Mouse (Mus musculus) cerebellum, postnatal 14 days (tissue): ENCODE measurements at regions not wholly inside any gene's neighbourhood (a gene's known extent, or its start where the extent isn't known, plus 50 kb on each side); places are given as distances from the start of the nearest gene placed in this dataset.
A peak's percentile ranks its signal among the peaks of the same experiment; 100 is the strongest.
"Not testable (repeated sequence)": the region's sequence is repeated elsewhere in the genome, so short reads cannot be mapped to it uniquely, and the experiment has no call there.

ENCODE experiments used
- DNase-seq, 2 experiments: peaks; one replicate each; pipeline ENCODE4 v3.0.0; 2021; ENCODE audit warnings: mixed read lengths in 2 of 2

- no peak for DNase-seq
Observed at GRCm38 (mm10) chrX:68486585-68486984, 191.8 kb upstream of the Fmr1 start.

- not testable (repeated sequence) for DNase-seq
Observed at GRCm38 (mm10) chrX:68492052-68492451, 186.3 kb upstream of the Fmr1 start.

DNA sequence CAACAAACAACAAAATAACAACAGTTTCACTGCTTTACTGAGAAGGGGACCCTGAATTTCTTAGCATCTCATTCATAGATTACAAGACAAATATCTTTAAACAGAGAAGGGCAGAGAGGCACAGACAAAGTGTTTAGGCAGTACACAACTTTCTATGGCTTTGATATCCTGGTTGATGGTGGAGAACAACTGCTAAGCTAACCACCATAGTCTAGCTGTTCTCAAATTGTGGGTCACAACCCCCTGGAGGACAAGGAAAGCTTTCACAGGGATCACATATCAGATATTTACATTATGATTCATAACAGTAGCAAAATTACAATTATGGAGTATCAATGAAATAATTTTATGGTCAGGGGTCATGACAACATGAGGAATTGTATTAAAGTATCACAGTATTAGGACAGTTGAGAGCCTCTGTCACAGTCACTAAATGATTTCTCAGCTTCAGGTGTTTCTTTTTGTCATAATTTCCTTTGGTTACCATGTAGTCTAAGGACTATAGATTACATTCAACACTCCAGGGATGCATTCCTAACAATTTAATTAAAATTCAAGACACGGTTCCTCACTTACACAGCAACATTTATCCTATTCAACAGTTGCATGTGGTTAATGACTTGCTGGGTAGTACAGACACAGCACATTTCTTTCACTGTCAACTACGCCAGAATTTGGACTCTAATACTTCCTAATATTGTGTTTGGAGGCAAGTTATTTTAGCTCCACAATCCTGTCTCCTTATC, 183.8 kb upstream of the Fmr1 start:
- DNase-seq = no peak

DNA sequence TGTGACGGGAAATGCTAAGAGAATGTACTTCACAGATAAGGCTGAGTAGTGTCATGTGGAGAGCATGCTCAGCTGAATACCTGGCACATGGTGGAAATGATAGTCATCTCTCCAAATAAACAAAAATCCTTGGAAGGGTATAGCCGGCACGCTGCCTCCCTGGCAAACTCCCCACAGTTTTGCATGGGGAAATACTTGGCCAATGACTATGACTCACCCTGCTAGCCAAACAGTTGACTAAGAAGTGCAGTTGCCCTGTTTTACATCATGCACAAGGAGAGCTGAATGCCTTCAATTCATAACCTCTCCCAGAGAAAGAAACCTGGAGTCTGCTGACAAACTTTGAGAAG, 183.2 kb upstream of the Fmr1 start:
- DNase-seq = peak; percentile 84 to 89

DNA sequence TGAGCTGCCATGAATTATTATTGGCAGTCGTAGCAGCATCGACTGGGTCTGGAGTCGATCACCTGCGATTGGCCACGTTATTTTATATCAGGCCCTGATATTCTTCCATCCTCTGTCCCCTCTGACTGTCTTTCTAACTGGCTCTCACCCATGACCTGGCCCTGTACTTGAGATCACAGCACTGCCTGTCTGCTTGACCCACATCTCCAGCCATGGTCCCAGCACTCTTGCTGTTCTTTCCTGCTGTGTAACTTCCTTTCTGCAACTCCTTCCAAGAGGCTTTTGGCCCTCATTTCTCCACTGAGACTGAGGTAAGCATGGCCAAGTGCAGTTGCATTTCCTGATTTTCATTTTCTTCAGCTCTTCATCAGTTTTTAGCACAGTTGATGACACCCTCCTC, 182.6 kb upstream of the Fmr1 start:
- DNase-seq = peak; percentile 37 to 74

DNA sequence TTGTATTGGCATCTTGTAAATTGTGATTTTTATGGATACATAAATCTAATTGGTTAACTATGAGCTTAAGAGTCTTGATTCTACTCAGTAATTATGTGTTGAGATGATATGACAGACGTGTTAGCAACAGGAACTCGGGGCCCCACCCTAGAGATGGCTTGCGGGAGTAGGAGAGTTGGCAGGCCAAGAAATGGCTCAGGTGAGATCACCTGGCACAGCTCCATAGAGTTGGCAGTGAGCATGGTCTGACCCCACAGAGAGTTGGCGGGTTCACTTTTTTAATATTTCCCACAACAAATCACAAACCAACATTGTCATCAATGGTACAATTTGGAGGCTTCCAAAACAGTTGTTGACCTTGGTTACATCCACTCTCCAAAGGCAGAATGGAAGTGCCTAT, 180.5 kb upstream of the Fmr1 start:
- DNase-seq = peak; percentile 49 to 85

- DNase-seq = no peak
Observed at GRCm38 (mm10) chrX:68502938-68503337, 175.4 kb upstream of the Fmr1 start.

DNA sequence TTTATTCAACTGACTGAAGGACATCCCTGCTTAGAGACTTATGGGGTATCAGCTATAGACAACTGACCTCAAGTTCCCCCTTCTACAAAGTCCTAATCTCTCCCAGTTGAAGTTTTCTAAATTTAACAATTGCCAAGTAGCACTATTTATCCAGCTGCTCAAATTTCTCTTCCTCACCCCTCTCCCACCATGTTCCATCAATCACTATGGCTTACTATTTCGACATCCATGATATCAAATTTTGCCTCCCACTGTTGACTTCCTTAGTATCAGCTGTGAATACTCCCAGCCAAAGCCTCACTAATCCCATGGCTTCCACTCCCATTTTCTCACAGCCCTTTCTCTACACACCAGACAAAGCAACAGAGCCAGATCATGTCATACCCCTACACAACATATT, 170.7 kb upstream of the Fmr1 start:
- no peak for DNase-seq

GRCm38 (mm10) chrX:68512213-68512766, 166.1 kb upstream of the Fmr1 start:
- DNase-seq = no peak

DNA sequence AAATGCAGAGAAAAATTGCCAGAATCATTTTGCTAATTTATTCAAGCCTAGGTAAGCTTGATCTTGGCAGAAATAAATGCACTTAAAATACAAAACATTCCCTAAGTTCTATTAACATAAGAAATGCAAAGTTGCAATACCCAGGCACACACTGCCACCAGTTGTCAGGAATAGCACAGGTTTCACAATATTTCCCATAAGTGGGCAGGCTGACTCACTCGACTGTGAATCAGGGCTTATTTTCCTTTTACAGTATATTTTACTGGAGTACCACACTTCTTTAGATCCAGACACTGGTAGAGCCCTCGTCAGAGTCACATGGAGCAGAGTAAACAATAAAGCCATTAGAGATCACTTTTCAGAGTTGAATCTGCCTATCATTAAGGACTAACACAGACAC, 131.8 kb upstream of the Fmr1 start:
- no peak for DNase-seq

DNA sequence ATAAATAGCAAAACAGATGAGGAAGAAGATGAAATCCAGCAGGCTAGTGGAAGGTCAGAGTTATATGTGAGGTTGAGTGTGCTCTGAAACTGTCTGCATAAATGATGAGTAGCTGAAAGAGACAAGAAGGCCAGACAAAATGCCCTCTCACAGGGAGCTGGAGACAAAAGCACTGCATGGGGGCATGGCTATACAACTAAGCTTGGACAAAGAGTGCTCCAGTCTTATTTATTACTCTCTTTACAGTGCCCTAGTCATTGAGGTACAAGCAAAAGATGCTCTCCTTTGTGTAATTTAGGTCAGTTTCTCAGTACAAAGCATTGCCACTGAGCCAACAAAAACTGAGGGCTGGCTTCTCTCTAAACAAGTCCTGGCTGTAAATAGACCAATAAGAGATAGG, 124.3 kb upstream of the Fmr1 start:
- no peak for DNase-seq

- no peak for DNase-seq
Observed at GRCm38 (mm10) chrX:68557717-68558116, 120.6 kb upstream of the Fmr1 start.

- peak; percentile 77 to 82 for DNase-seq
Observed at GRCm38 (mm10) chrX:68585246-68585645, 93.1 kb upstream of the Fmr1 start.

- DNase-seq = no peak
Observed at GRCm38 (mm10) chrX:68622141-68622540, 56.2 kb upstream of the Fmr1 start.
